Mouse (Mus musculus): ENCODE measurements at regions not wholly inside any gene's neighbourhood (a gene's known extent, or its start where the extent isn't known, plus 50 kb on each side); places are given as distances from the start of the nearest gene placed in this dataset.

DNA sequence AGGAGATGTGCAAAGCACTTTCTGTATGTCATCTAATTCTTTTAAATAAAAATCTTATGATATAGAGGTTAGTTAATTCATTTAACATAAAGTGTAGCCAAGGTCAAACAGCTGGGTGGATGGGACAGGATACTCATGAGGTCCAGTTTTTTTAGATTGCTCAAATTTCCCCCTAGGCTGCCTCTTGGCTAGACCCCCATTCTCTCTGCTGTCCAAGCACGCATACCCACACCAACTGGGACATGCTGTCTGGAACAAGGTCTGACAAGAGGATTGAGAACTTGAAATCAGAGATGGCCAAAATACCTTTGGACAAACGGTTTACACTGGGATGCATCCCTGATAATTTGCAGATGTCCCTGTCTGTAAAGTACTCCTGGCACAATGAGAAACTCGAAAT lies 65.0 kb upstream of the Foxn3 start:
- no peak for TF ChIP-seq POLR2A (IDR thresholded peaks at IDR 0.05; ENCODE audit: borderline replicate concordance, extremely low read depth, insufficient read depth, insufficient read length, poor library complexity, severe bottlenecking)
- TF ChIP-seq CTCF (IDR thresholded peaks at IDR 0.05; ENCODE audit: borderline replicate concordance, extremely low read depth, insufficient read depth, insufficient read length), result no peak

All from brain, embryonic 14.5 days (tissue).